Mouse (Mus musculus): ENCODE data around the gene Ndufa12. TPM values are rescaled to one million over a fixed set of nuclear protein-coding genes. Genes with fewer than 3 reads are reported as not detected.

Ndufa12 gene
- polyA plus RNA-seq, 1 experiment from 2014 or later = 352 TPM

DNA sequence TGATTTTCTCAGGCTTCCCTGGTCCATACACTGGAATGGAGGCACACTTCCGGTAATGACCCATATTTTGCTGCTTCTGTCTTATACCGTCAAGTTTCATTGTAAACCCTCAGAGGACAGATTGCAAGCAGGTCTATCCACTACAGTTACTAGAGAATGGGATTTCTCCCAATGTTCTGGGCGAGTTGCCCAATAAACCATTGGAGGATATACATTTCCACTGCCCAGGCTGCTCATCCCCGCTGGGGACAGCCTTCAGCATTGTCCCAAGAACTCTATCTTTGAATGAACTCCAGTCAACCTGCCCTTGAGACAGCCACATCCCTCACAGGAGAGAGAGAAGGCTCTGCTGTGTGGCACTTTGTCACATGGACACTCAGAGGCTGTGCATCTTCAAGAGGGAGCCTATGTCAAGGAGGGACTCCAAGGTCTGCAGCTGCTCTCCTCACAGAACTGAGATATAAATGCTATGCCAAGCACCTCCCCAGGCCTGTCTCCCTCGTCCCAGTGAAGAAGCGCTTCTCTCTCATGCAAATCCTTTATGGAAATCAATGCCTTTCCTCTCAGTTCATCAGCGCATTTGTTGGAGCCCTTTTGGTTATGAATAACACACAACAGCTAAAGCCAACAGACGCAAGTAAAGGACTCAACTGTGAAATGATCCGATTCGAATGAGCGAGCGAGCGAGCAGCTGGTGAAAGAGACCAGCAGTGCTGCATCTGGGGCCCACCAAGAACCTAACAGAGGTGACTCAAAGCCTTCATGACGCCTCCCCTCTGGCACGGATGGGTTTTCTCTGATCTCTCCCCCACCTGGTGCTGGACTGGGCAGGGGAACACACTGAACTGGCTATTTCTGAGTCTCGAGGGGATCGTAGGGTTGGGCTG lies 67.4 kb downstream of the Ndufa12 start:
- no peak overlapping the region for H3K4me3 ChIP-seq (replicated peaks)
- no peaks in the 10 kb centered on the region for H3K36me3 ChIP-seq
- no peak overlapping the region for H3K4me2 ChIP-seq (replicated peaks)
- no peaks in the 10 kb centered on the region for H3K27me3 ChIP-seq
- H3K9me3 ChIP-seq = no peaks in the 10 kb centered on the region
- H3K9ac ChIP-seq (replicated peaks) = no peak overlapping the region
- H3K4me1 ChIP-seq (replicated peaks) = peaks cover 8% of the 10 kb centered on the region; the same call in 1 of the 2 replicates
- 58% methylated on average over 17 of the region's 17 CpGs for WGBS
- 0 out of 2 replicates have a peak, but pooled peaks have one; percentile 55 for ATAC-seq
- 0 out of 2 replicates have a peak overlapping the region, but pooled peaks have one; percentile 41 for H3K27ac ChIP-seq

Other genes with a start within 250 kb of the Ndufa12 start
- 66.4 and 69.9 TPM in 2 replicates for gene Vezt, start 162.9 kb upstream of the Ndufa12 start, polyA plus RNA-seq (2015; fragmentation: Nextera tagmentation; extraction: Ambion mirVana)
- gene Fgd6, start 162.7 kb upstream of the Ndufa12 start, polyA plus RNA-seq (2015; fragmentation: Nextera tagmentation; extraction: Ambion mirVana) = 2.5 and 2.7 TPM in 2 replicates
- 9.5 and 10.0 TPM in 2 replicates for gene Nr2c1, start 50.7 kb upstream of the Ndufa12 start, polyA plus RNA-seq (2015; fragmentation: Nextera tagmentation; extraction: Ambion mirVana)
- 0.43 and 0.90 TPM in 2 replicates for gene Gm4792, start 100.0 kb downstream of the Ndufa12 start, polyA plus RNA-seq (2015; fragmentation: Nextera tagmentation; extraction: Ambion mirVana)
- gene Tmcc3, start 113.2 kb downstream of the Ndufa12 start, polyA plus RNA-seq (2015; fragmentation: Nextera tagmentation; extraction: Ambion mirVana) = 6.1 and 6.6 TPM in 2 replicates